Mouse (Mus musculus) C2C12 (cell line): Measurements from ENCODE around the gene Gm44973.

Experiments
- CEBPB ChIP-seq: IDR thresholded peaks from one replicate; pipeline ENCODE4 v1.6.1; 2011; ENCODE audit warnings: low read depth, mild to moderate bottlenecking, control low read depth, moderate library complexity
- CTCF ChIP-seq: IDR thresholded peaks from one replicate; pipeline ENCODE4 v1.5.1; 2011; ENCODE audit not compliant: control insufficient read depth, insufficient read depth, insufficient read length

DNA sequence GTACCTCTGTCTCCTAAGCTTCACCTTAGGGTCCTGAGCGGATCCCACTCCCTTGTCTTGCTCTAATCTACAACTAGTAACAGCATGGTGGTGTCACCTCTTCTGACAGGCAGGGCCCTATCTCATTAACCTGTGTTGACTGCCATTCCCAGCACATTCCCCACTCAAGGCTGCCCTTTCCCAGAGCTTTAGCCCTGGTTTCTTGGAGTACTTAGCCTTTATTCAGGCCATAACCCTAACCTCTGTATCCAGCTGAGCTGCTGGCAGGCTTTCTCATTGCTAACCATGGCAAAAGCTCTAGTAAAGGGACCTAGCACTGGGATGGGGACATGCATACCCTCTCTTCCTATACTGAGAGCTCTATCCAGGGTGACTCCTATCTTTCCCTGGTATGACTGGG is 43.3 kb downstream of the Gm44973 start:
- TF ChIP-seq CTCF, result no peak
- TF ChIP-seq CEBPB, result no peak
